Mouse (Mus musculus) B cell, adult 62 days (primary cell): ENCODE measurements around the gene Arhgap1. TPM values are rescaled to one million over a fixed set of nuclear protein-coding genes. Genes with fewer than 3 reads are reported as not detected.

Experiments used
- total RNA-seq: library from RNA; stranded (reverse); gene quantifications from 4 replicates; pipeline ENCODE4 v1.2.4, GENCODE M21; 2023

Gene Arhgap1
- total RNA-seq: 52.1 to 63.7 TPM (median 59.9 TPM) in 4 replicates

GRCm38 (mm10) chr2:91649553-91650359, at the start of gene Arhgap1, which contains the start of gene Zfp408:
Arhgap1 (plus strand) TSS chr2:91649860.
Zfp408 (minus strand) TSS chr2:91649791.

GRCm38 (mm10) chr2:91636229-91636628, 13.4 kb upstream of the Arhgap1 start, which contains the start of gene F2:
F2 (minus strand) TSS chr2:91636414.

GRCm38 (mm10) chr2:91710272-91711234, 60.9 kb downstream of the Arhgap1 start, which contains the start of the genes Atg13 and Harbi1:
Atg13 (minus strand) TSS chr2:91710576.
Harbi1 (plus strand) TSS chr2:91710852.

Other genes with a start within 250 kb of the Arhgap1 start
- 5.0 to 7.7 TPM (median 6.4 TPM) in 4 replicates for gene 1110051M20Rik, start 205.2 kb upstream of the Arhgap1 start, total RNA-seq
- 0.17 to 0.24 TPM (median 0.21 TPM) in 3 of 4 replicates, not detected in the other for gene Lrp4, start 192.3 kb upstream of the Arhgap1 start, total RNA-seq
- 33.1 to 42.2 TPM (median 38.7 TPM) in 4 replicates for gene Ckap5, start 123.1 kb upstream of the Arhgap1 start, total RNA-seq
- gene F2, start 13.4 kb upstream of the Arhgap1 start, total RNA-seq: not detected in 4 replicates
- gene Zfp408, start 69 bp upstream of the Arhgap1 start, total RNA-seq: 18.6 to 25.3 TPM (median 24.6 TPM) in 4 replicates
- 30.8 to 35.3 TPM (median 32.5 TPM) in 4 replicates for gene Atg13, start 60.7 kb downstream of the Arhgap1 start, total RNA-seq
- 7.0 to 10.6 TPM (median 8.8 TPM) in 4 replicates for gene Harbi1, start 61.0 kb downstream of the Arhgap1 start, total RNA-seq
- gene Ambra1, start 80.3 kb downstream of the Arhgap1 start, total RNA-seq: 57.8 to 64.9 TPM (median 63.1 TPM) in 4 replicates